Mouse (Mus musculus) neural tube, embryonic 11.5 days (tissue): Measurements from ENCODE around the gene Spag6. TPM values are rescaled to one million over a fixed set of nuclear protein-coding genes. Genes with fewer than 3 reads are reported as not detected.
A peak's percentile ranks its signal among the peaks of the same experiment; 100 is the strongest.

Experiments used
- ATAC-seq: fragments of 200-750 bp; cut with Nextera tagmentation; 2 replicates; pipeline ENCODE4 v1.8.0; 2017; ENCODE audit warnings: moderate number of reproducible peaks, mild to moderate bottlenecking, moderate TSS enrichment, moderate library complexity; ENCODE audit not compliant: insufficient read depth, low FRiP score, low TSS enrichment
- DNase-seq: peaks from one replicate; pipeline ENCODE4 v3.0.0-alpha.2; 2015; ENCODE audit warnings: low spot score
- H3K27ac ChIP-seq: fragments of 300-500 bp; sonication (generic); 2 replicates; pipeline ENCODE4 v1.5.1; 2014; ENCODE audit warnings: low read depth, mild to moderate bottlenecking, low read length
- H3K27me3 ChIP-seq: fragments of 300-500 bp; sonication (generic); 2 replicates; pipeline ENCODE4 v1.6.1; 2014; ENCODE audit warnings: mild to moderate bottlenecking, low read length, mixed read lengths; ENCODE audit not compliant: control insufficient read depth, insufficient read depth
- H3K36me3 ChIP-seq: fragments of 300-500 bp; sonication (generic); 2 replicates; pipeline ENCODE4 v1.6.1; 2014; ENCODE audit warnings: mild to moderate bottlenecking, low read length, moderate library complexity, mixed read lengths; ENCODE audit not compliant: control insufficient read depth, insufficient read depth
- H3K4me1 ChIP-seq: fragments of 300-500 bp; sonication (generic); 2 replicates; pipeline ENCODE4 v1.6.1; 2014; ENCODE audit warnings: low read length, mixed read lengths; ENCODE audit not compliant: control insufficient read depth, insufficient read depth
- H3K4me2 ChIP-seq: fragments of 300-500 bp; sonication (generic); 2 replicates; pipeline ENCODE4 v1.6.1; 2014; ENCODE audit warnings: low read depth, mild to moderate bottlenecking, moderate library complexity
- H3K4me3 ChIP-seq: fragments of 300-500 bp; sonication (generic); 2 replicates; pipeline ENCODE4 v1.5.1; 2014; ENCODE audit warnings: low read depth, low read length
- H3K9ac ChIP-seq: fragments of 300-500 bp; sonication (generic); 2 replicates; pipeline ENCODE4 v1.6.1; 2014; ENCODE audit warnings: mild to moderate bottlenecking, low read length
- H3K9me3 ChIP-seq: fragments of 300-500 bp; sonication (generic); 2 replicates; pipeline ENCODE4 v1.6.1; 2016; ENCODE audit warnings: low read length; ENCODE audit not compliant: control insufficient read depth
- WGBS: fragments of 180-500 bp; shearing (Covaris S2); extraction: QIAGEN DNeasy Blood & Tissue Kit; methylation state at CpG from one replicate; pipeline ENCODE4 v1.1.7; 2014; 5-methylcytosine and 5-hydroxymethylcytosine counted together
- polyA plus RNA-seq: library from polyadenylated mRNA; unstranded; fragments of >200 nt; fragmentation: Nextera tagmentation; extraction: Ambion mirVana; gene quantifications from 2 replicates; pipeline ENCODE4 v1.2.1, GENCODE M21; 2014

Gene Spag6
- polyA plus RNA-seq, 1 experiment from 2014 or later: 0.21 TPM

DNA sequence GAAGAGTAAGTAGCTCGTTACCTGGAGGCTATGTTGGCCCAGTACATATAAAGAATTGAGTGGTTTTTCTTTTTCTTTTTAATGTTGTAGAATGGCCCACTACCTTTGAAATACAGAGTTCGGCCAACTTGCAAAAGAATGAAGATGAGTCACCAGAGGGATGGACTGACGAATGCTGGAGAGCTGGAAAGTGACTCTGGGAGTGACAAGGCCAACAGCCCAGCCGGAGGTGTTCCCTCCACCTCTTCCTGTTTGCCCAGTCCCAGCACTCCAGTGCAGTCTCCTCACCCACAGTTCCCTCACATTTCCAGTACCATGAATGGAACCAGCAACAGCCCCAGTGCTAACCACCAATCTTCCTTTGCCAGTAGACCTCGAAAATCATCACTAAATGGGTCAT is 9.8 kb upstream of the Spag6 start:
- Histone ChIP-seq H3K27me3 (peaks cover 65% of the 10 kb centered on the region), H3K4me2 (no peak overlapping the region), H3K4me1 (peaks cover 10% of the 10 kb centered on the region), H3K9ac (no peak overlapping the region), H3K4me3 (no peak overlapping the region), H3K9me3 (no peaks in the 10 kb centered on the region), H3K27ac (no peak overlapping the region), H3K36me3 (no peaks in the 10 kb centered on the region)
- ATAC-seq (no peak), DNase-seq (no peak)
- WGBS: 32% methylated on average over 5 of the region's 5 CpGs

- peaks cover 69% of the 10 kb centered on the region for H3K27me3 ChIP-seq
- H3K4me1 ChIP-seq: 0 out of 2 replicates have a peak, but pooled peaks cover 2% of the 10 kb centered on the region
- WGBS: 9% methylated on average over 6 of the region's 6 CpGs
- no peaks in the 10 kb centered on the region for H3K9me3 ChIP-seq
- no peak overlapping the region for H3K9ac ChIP-seq
- ATAC-seq: no peak
- H3K4me2 ChIP-seq: no peak overlapping the region
- H3K27ac ChIP-seq: no peak overlapping the region
- no peak for DNase-seq
- H3K4me3 ChIP-seq: no peak overlapping the region
- H3K36me3 ChIP-seq: no peaks in the 10 kb centered on the region
Measured at GRCm38 (mm10) chr2:18686386-18686785, 7.4 kb upstream of the Spag6 start.

DNA sequence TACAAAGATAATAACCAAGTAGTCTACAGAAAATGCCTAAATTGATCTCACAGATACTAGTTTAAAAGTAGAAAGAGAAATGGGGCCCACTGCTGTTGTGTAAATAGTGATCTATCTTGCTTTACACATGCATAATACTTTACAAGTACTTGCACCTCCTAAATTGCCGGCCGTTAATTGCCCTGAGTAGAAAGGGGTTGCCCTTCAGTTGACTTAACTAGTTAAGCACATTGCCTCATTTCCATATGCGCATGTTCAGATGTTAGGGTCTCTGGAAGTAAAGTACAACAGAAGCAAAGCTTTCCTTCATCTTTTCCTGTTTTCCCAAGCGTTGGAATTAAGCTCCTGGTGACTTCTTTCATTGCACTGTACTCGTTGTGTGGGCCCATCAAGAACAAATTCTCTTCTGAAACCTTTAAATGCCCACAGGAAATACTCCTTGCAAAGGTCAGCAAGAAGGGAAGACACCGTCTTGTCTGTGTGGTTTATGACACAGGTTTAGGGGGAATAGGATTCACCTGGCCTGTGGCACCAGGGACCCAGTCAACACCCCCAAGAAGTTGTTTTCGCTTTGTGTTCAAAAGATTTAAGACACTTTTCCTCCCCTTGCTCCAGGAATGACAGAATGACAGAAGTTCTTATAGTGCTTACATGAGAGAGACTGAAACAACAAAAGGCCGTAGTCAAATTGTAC is 6.9 kb upstream of the Spag6 start:
- H3K4me3 ChIP-seq: no peak overlapping the region
- H3K4me1 ChIP-seq: 0 out of 2 replicates have a peak, but pooled peaks cover 2% of the 10 kb centered on the region
- no peak overlapping the region for H3K9ac ChIP-seq
- ATAC-seq (no peak), DNase-seq (no peak)
- H3K4me2 ChIP-seq: no peak overlapping the region
- peaks cover 70% of the 10 kb centered on the region for H3K27me3 ChIP-seq
- no peaks in the 10 kb centered on the region for H3K9me3 ChIP-seq
- WGBS: 4% methylated on average over 8 of the region's 8 CpGs
- H3K36me3 ChIP-seq: no peaks in the 10 kb centered on the region
- H3K27ac ChIP-seq: no peak overlapping the region

GRCm38 (mm10) chr2:18687671-18688170 is 6.1 kb upstream of the Spag6 start:
- Histone ChIP-seq H3K4me3 (no peak overlapping the region), H3K4me1 (0 out of 2 replicates have a peak, but pooled peaks cover 2% of the 10 kb centered on the region), H3K4me2 (no peak overlapping the region), H3K9ac (no peak overlapping the region), H3K27me3 (peaks cover 72% of the 10 kb centered on the region), H3K36me3 (no peaks in the 10 kb centered on the region), H3K27ac (no peak overlapping the region), H3K9me3 (no peaks in the 10 kb centered on the region)
- 3% methylated on average over 9 of the region's 9 CpGs for WGBS
- no peak for DNase-seq
- ATAC-seq: no peak

DNA sequence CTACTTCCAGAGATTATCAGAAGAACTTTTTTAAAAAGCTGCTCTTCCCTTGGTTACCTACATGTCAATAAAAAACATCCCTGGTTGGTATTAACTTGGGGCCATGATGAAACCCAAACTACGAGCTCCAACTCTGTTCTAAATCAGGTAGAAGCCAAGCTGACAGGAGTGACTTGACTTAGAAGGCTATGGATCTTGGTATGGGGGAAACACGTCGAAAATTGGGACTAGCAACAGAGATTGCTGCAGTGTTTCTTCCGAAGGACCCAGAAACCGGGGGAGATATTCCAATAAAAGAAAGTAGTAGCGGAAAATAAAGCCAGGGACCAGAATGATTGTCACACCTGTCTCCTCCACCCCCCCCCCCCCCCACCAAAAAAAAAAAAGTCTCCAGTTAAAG is 5.5 kb upstream of the Spag6 start:
- H3K4me3 ChIP-seq: peak overlapping the region; percentile 23
- DNase-seq (no peak), ATAC-seq (no peak)
- no peak overlapping the region for H3K9ac ChIP-seq
- peaks cover 75% of the 10 kb centered on the region for H3K27me3 ChIP-seq
- no peaks in the 10 kb centered on the region for H3K36me3 ChIP-seq
- no peak overlapping the region for H3K4me2 ChIP-seq
- H3K4me1 ChIP-seq: 0 out of 2 replicates have a peak, but pooled peaks cover 2% of the 10 kb centered on the region
- H3K27ac ChIP-seq: no peak overlapping the region
- H3K9me3 ChIP-seq: no peaks in the 10 kb centered on the region
- WGBS: 5% methylated on average over 6 of the region's 6 CpGs

DNA sequence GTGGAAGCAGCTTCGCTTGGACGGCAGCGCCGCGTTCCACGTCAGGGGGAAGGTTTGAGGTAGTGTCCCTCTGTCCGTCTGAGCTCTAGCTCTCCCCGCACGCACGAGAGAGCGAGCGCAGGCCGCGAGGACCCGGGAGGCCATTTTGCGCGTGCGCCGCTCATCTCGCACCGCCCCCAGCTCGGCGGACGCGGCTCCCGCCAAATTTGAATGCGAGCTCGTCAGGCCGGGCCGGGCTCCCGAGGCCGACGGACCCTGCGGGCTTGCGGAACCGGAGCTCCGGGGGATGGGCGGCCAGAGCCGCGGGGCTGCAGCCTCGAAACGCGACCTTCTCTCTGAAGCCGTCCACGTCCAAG is 5.1 kb upstream of the Spag6 start:
- no peaks in the 10 kb centered on the region for H3K36me3 ChIP-seq
- DNase-seq: peak; percentile 84
- WGBS: under 1% methylated on average over 43 of the region's 45 CpGs
- no peak overlapping the region for H3K27ac ChIP-seq
- H3K4me2 ChIP-seq: peak overlapping the region; percentile 72
- peaks cover 75% of the 10 kb centered on the region for H3K27me3 ChIP-seq
- no peaks in the 10 kb centered on the region for H3K9me3 ChIP-seq
- H3K4me3 ChIP-seq: peak overlapping the region; percentile 23
- peak; percentile 27; the same call in 1 of the 2 replicates for ATAC-seq
- H3K9ac ChIP-seq: no peak overlapping the region
- peaks cover 2% of the 10 kb centered on the region; the same call in 1 of the 2 replicates for H3K4me1 ChIP-seq

- Histone ChIP-seq H3K27me3 (peaks cover 73% of the 10 kb centered on the region), H3K4me2 (peak overlapping the region; percentile 72), H3K27ac (no peak overlapping the region), H3K9ac (peak overlapping the region; percentile 60), H3K4me3 (peak overlapping the region; percentile 43), H3K36me3 (no peaks in the 10 kb centered on the region), H3K4me1 (peaks cover 2% of the 10 kb centered on the region; the same call in 1 of the 2 replicates), H3K9me3 (no peaks in the 10 kb centered on the region)
- under 1% methylated on average over 51 of the region's 51 CpGs for WGBS
- DNase-seq (peak; percentile 71), ATAC-seq (no peak; the same call in none of the 2 replicates)
Measured at GRCm38 (mm10) chr2:18689064-18689921, 4.5 kb upstream of the Spag6 start.

- H3K4me1 ChIP-seq: peaks cover 2% of the 10 kb centered on the region; the same call in 1 of the 2 replicates
- H3K4me3 ChIP-seq: peak overlapping the region; percentile 43
- ATAC-seq (peak; percentile 70), DNase-seq (peak; percentile 84)
- no peaks in the 10 kb centered on the region for H3K36me3 ChIP-seq
- H3K4me2 ChIP-seq: peak overlapping the region; percentile 72
- no peak overlapping the region for H3K27ac ChIP-seq
- H3K9ac ChIP-seq: peak overlapping the region; percentile 60
- H3K27me3 ChIP-seq: peaks cover 71% of the 10 kb centered on the region
- under 1% methylated on average over 58 of the region's 58 CpGs for WGBS
- no peaks in the 10 kb centered on the region for H3K9me3 ChIP-seq
Measured at GRCm38 (mm10) chr2:18690055-18690691, 3.7 kb upstream of the Spag6 start.
